9 mouse cellular contexts compared by ENCODE assay signal in genomic region chr1:40579784-40580183, GRCm38 (mm10). TPM values are rescaled to one million over a fixed set of nuclear protein-coding genes. Genes with fewer than 3 reads are reported as not detected.
DNase-seq lines count a peak whose midpoint lies in the region; ATAC-seq lines count a peak whose summit lies in the region.
"Had no signal": no experiment of that assay in that cellular context is flagged by ENCODE, and none has a peak within 500 bp of the region (broad histone marks: within the 10 kb centered on the region; RNA-seq: fewer than 3 reads in every experiment).

Gene Slc9a4 (plus strand): TSS chr1:40580081.

- peak within 1 kb of the TSS; percentile 35; the same call in 1 of the 2 replicates for H3K4me2 ChIP-seq in heart, embryonic 15.5 days
- H3K4me2 ChIP-seq in stomach, embryonic 15.5 days: peak within 1 kb of the TSS; percentile 37

- no peaks in the 10 kb centered on the region for H3K36me3 ChIP-seq in heart, embryonic 15.5 days
- H3K36me3 ChIP-seq in stomach, embryonic 15.5 days: no peaks in the 10 kb centered on the region

- no peaks in the 10 kb centered on the region for H3K4me1 ChIP-seq in heart, embryonic 15.5 days (replicated peaks)
- H3K4me1 ChIP-seq in stomach, embryonic 15.5 days: no peaks in the 10 kb centered on the region

- DNase-seq in adrenal gland, adult 2 months: peak; percentile 27
- no peak for DNase-seq in adrenal gland, postnatal 25 days
- DNase-seq in CD4-positive helper T cell, adult 2 months (ENCODE audit: low read depth, low spot score): peak; percentile 35
- peak; percentile 21 to 48 for DNase-seq in cerebellum, postnatal 25 days
- peak; percentile 43 to 78 for DNase-seq in layer of hippocampus, adult 18-20 months (ENCODE audit: low spot score in 2 of 2)

- no peaks in the 10 kb centered on the region for H3K9me3 ChIP-seq in heart, embryonic 15.5 days (replicated peaks)
- no peaks in the 10 kb centered on the region for H3K9me3 ChIP-seq in stomach, embryonic 15.5 days

- ATAC-seq in heart, embryonic 15.5 days (replicated peaks; ENCODE audit: insufficient number of reproducible peaks, insufficient read depth, low FRiP score, low read depth): no peak
- 0 out of 2 replicates have a peak, but pooled peaks have one; percentile 35 for ATAC-seq in megakaryocyte, adult 5-6 weeks (ENCODE audit: poor library complexity, severe bottlenecking)
- ATAC-seq in stomach, embryonic 15.5 days (ENCODE audit: insufficient read depth, low FRiP score, low read depth): no peak

- no peak within 1 kb of the TSS for H3K4me3 ChIP-seq in heart, embryonic 15.5 days
- H3K4me3 ChIP-seq in stomach, embryonic 15.5 days (replicated peaks): peak within 1 kb of the TSS; percentile 21

- H3K9ac ChIP-seq in heart, embryonic 15.5 days: no peak within 1 kb of the TSS
- no peak within 1 kb of the TSS for H3K9ac ChIP-seq in stomach, embryonic 15.5 days

- 9% methylated on average over 7 of the region's 7 CpGs for WGBS in heart, embryonic 15.5 days
- 12% methylated on average over 7 of the region's 7 CpGs for WGBS in stomach, embryonic 15.5 days

- no peak within 1 kb of the TSS for H3K27ac ChIP-seq in heart, embryonic 15.5 days
- H3K27ac ChIP-seq in stomach, embryonic 15.5 days: no peak within 1 kb of the TSS

- peaks cover 9% of the 10 kb centered on the region for H3K27me3 ChIP-seq in heart, embryonic 15.5 days
- no peaks in the 10 kb centered on the region for H3K27me3 ChIP-seq in stomach, embryonic 15.5 days (replicated peaks)

RNA-seq across cellular contexts. Expression of gene Slc9a4, which starts in this region (rescaled TPM):
- total RNA-seq in adrenal gland, adult 2 months (2021): not detected
- not detected in 2 replicates for polyA plus RNA-seq in adrenal gland, adult 2 months (2012; rRNA removed)
- not detected in 2 replicates for total RNA-seq in adrenal gland, postnatal 25 days (2021)
- not detected in 2 replicates for polyA plus RNA-seq in heart, embryonic 15.5 days (2015; fragmentation: Nextera tagmentation; extraction: Ambion mirVana)
- total RNA-seq in layer of hippocampus, adult 18-20 months (2021): 10 to 100 TPM; 20.8 to 23.7 TPM
- total RNA-seq in megakaryocyte, adult 5-6 weeks (2015): 0.38 TPM in 1 of 2 replicates, not detected in the other
- 0.11 TPM in 1 of 2 replicates, not detected in the other for total RNA-seq in megakaryocyte, adult 5-6 weeks (2017)
- polyA plus RNA-seq in stomach, embryonic 15.5 days (2015; fragmentation: Nextera tagmentation; extraction: Ambion mirVana): 3.2 and 5.3 TPM in 2 replicates
- polyA plus RNA-seq: lung, embryonic 16.5 days had no signal

Comparison
In these comparisons a context has a peak if more than half of its experiments do, and no peak if none do; other contexts are left out.
1. RNA of gene Slc9a4 (total RNA-seq): 20.8 to 23.7 TPM in layer of hippocampus, adult 18-20 months; 0.11 to 0.38 TPM in megakaryocyte, adult 5-6 weeks, not detected in adrenal gland, adult 2 months and not detected in adrenal gland, postnatal 25 days; every median in the first group is over 10 times any median in the second.
2. Peak in DNase-seq in adrenal gland, adult 2 months; RNA of the gene not detected or under 1 TPM.
3. Peak in ATAC-seq in megakaryocyte, adult 5-6 weeks; RNA of the gene not detected or under 1 TPM.